Mouse (Mus musculus) heart, embryonic 14.5 days (tissue): ENCODE measurements around the gene Rnf208. TPM values are rescaled to one million over a fixed set of nuclear protein-coding genes. Genes with fewer than 3 reads are reported as not detected.
A peak's percentile ranks its signal among the peaks of the same experiment; 100 is the strongest.

ENCODE experiments used
- ATAC-seq: fragments of 200-750 bp; cut with Nextera tagmentation; 2 replicates; pipeline ENCODE4 v1.8.0; 2017; ENCODE audit warnings: low read depth, moderate TSS enrichment; ENCODE audit not compliant: insufficient number of reproducible peaks, insufficient read depth, low FRiP score
- H3K27ac ChIP-seq, 2 experiments: fragments of 200-500 bp in 1 of 2; fragments of 300-500 bp in 1 of 2; sonication (generic) in 1 of 2; replicated peaks in 1 of 2; 2 replicates each; pipeline ENCODE4 v1.5.1; 2012 to 2014; ENCODE audit warnings: low read depth in 2 of 2, low read length in 2 of 2, control low read depth in 1 of 2, mild to moderate bottlenecking in 1 of 2, mixed read lengths in 1 of 2; ENCODE audit not compliant: control insufficient read depth in 1 of 2, insufficient read depth in 1 of 2
- H3K27me3 ChIP-seq: fragments of 300-500 bp; sonication (generic); 2 replicates; pipeline ENCODE4 v1.6.1; 2014; ENCODE audit warnings: mild to moderate bottlenecking, low read length, control low read depth; ENCODE audit not compliant: control insufficient read depth, insufficient read depth
- H3K36me3 ChIP-seq: fragments of 300-500 bp; sonication (generic); 2 replicates; pipeline ENCODE4 v1.6.1; 2014; ENCODE audit warnings: mild to moderate bottlenecking, control low read depth, low read length, mixed read lengths; ENCODE audit not compliant: control insufficient read depth, insufficient read depth
- H3K4me1 ChIP-seq, 2 experiments: fragments of 200-500 bp in 1 of 2; fragments of 300-500 bp in 1 of 2; sonication (generic) in 1 of 2; 2 replicates each; pipeline ENCODE4 v1.6.1; 2012 to 2014; ENCODE audit warnings: low read length in 2 of 2, control low read depth in 1 of 2, mixed read lengths in 1 of 2; ENCODE audit not compliant: control insufficient read depth in 2 of 2, insufficient read depth in 2 of 2
- H3K4me2 ChIP-seq: fragments of 300-500 bp; sonication (generic); 2 replicates; pipeline ENCODE4 v1.6.1; 2014; ENCODE audit warnings: mild to moderate bottlenecking, low read length
- H3K4me3 ChIP-seq, 2 experiments: fragments of 200-500 bp in 1 of 2; fragments of 300-500 bp in 1 of 2; sonication (generic) in 1 of 2; 2 replicates each; pipeline ENCODE4 v1.5.1; 2012 to 2014; ENCODE audit warnings: low read length in 2 of 2, mild to moderate bottlenecking in 2 of 2, control low read depth in 1 of 2, low read depth in 1 of 2, moderate library complexity in 1 of 2; ENCODE audit not compliant: control insufficient read depth in 1 of 2, insufficient read depth in 1 of 2
- H3K9ac ChIP-seq: fragments of 300-500 bp; sonication (generic); 2 replicates; pipeline ENCODE4 v1.6.1; 2014; ENCODE audit warnings: mild to moderate bottlenecking, low read length
- H3K9me3 ChIP-seq: fragments of 300-500 bp; sonication (generic); 2 replicates; pipeline ENCODE4 v1.6.1; 2016; ENCODE audit warnings: low read length, control low read depth; ENCODE audit not compliant: control insufficient read depth
- WGBS: fragments of 180-500 bp; shearing (Covaris S2); extraction: QIAGEN DNeasy Blood & Tissue Kit; methylation state at CpG from one replicate; pipeline ENCODE4 v1.1.7; 2014; 5-methylcytosine and 5-hydroxymethylcytosine counted together
- polyA plus RNA-seq: library from polyadenylated mRNA; unstranded; fragments of >200 nt; fragmentation: Nextera tagmentation; extraction: Ambion mirVana; gene quantifications from 2 replicates; pipeline ENCODE4 v1.2.1, GENCODE M21; 2014

Rnf208 gene
- polyA plus RNA-seq, 1 experiment from 2014 or later = 8.0 TPM

DNA sequence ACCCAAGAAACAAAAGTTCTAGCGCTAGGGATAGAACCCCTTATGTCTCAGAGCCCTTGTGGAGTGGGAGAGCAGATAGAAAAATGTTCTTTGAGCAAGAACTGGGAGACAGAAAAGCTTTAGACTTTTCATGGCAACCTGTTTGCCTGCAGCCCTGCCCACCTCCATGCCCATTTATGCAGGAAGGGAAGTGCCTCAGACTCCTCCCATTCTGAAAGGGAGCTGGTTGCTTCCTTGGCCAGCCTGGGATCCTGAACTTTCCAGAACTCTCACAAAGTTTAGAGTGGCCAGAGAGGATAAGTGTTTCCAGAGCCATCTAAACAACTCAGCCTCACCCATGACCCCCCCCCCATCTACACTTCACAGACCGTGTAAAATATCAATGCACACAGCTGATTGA, 44.9 kb upstream of the Rnf208 start:
- 24% methylated on average over 2 of the region's 2 CpGs for WGBS
- Histone ChIP-seq H3K36me3 (peaks cover 41% of the 10 kb centered on the region), H3K9ac (no peak overlapping the region), H3K4me1 (peaks cover 9 to 26% of the 10 kb centered on the region in 2 experiments; a peak in 3 of 4 replicates), H3K9me3 (no peaks in the 10 kb centered on the region), H3K27me3 (peaks cover 5% of the 10 kb centered on the region), H3K4me3 (no peak overlapping the region), H3K27ac (peak overlapping the region; percentile 75 to 82), H3K4me2 (peak overlapping the region; percentile 72)
- no peak for ATAC-seq

DNA sequence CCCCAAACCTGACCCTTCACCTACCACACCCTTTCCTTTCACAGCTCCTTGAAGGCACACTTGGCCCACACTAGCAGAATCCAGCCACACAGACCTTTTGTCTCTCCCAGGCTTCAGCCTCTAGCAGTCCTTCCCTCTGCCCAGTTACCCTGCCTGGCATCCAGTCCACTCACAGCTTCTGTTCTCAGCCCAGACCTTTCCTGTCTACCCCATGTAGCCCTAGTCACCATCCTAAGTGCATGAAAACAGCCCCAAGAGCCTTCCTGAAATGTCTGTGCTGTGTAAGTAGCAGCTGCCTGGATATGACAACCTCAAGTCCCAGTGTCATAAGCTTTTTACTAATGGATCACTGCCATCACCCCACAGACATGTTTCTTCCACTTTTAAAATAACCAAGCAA, 44.1 kb upstream of the Rnf208 start:
- no peak overlapping the region for H3K9ac ChIP-seq
- H3K9me3 ChIP-seq = no peaks in the 10 kb centered on the region
- H3K27me3 ChIP-seq = peaks cover 5% of the 10 kb centered on the region
- H3K36me3 ChIP-seq = peaks cover 48% of the 10 kb centered on the region
- peak overlapping the region; percentile 36 to 82 for H3K27ac ChIP-seq
- no peak overlapping the region for H3K4me3 ChIP-seq
- no peak overlapping the region for H3K4me2 ChIP-seq
- H3K4me1 ChIP-seq = peaks cover 9 to 26% of the 10 kb centered on the region in 2 experiments; a peak in 3 of 4 replicates
- ATAC-seq = no peak

DNA sequence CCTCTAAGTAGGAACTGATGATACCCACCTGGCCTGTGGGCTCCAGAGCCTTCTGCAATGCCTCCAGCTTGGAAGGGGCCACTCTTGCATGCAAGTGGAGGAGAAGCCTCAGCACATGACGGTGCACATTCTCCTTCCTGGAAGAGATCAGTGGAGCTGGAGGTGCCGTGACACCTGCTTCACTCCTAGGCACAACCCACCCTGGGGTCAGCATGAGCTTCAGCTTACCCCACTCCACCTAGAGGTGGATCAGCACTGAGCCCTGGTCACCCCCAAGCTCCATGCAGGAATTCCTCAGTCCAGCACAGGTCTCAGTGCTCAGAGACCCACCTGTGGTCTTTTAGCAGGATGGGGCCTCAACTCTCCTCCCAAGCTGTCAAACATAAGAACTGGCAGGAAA, 41.4 kb upstream of the Rnf208 start:
- Histone ChIP-seq H3K36me3 (peaks cover 75% of the 10 kb centered on the region), H3K4me1 (peaks cover 6 to 13% of the 10 kb centered on the region in 2 experiments; a peak in 3 of 4 replicates), H3K27ac (no peak overlapping the region), H3K9me3 (no peaks in the 10 kb centered on the region), H3K4me2 (no peak overlapping the region), H3K9ac (no peak overlapping the region), H3K4me3 (no peak overlapping the region), H3K27me3 (no peaks in the 10 kb centered on the region; the same call in 1 of the 2 replicates)
- WGBS = 90% methylated on average over 2 of the region's 2 CpGs
- no peak for ATAC-seq

DNA sequence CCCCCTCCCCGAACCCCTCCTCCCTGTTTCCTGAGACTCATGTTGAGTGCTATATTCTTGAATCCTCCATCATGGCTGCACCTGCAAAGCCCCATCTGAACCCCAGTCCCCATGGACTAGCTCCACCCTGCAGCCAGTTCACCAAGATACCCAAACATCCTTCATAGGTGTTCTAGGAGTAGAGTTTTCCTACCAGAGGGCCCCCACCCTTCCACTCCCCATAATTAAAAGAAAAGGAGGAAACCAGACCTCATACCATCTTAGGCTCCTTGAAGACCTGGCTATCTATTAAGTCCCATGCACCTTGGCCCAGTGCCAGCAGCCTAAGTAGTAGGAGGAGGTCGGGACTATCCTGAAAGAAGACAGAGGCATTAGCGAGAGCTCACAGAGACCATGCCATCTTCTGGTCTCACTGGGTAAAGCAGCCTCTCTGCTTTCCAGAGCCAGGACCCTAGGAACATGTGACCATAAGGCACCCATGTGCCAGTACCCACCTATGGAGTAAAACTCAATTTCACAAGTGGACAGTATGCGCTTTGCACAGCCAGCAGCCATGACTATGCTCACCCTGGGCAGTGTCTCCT, 38.3 kb upstream of the Rnf208 start:
- 58% methylated on average over 4 of the region's 4 CpGs for WGBS
- no peak overlapping the region for H3K4me3 ChIP-seq
- peaks cover 98% of the 10 kb centered on the region for H3K36me3 ChIP-seq
- H3K4me2 ChIP-seq = no peak overlapping the region
- no peaks in the 10 kb centered on the region for H3K27me3 ChIP-seq
- no peak overlapping the region for H3K9ac ChIP-seq
- no peaks in the 10 kb centered on the region; a peak in 1 of 4 replicates for H3K4me1 ChIP-seq
- no peak overlapping the region for H3K27ac ChIP-seq
- no peak for ATAC-seq
- no peaks in the 10 kb centered on the region for H3K9me3 ChIP-seq

DNA sequence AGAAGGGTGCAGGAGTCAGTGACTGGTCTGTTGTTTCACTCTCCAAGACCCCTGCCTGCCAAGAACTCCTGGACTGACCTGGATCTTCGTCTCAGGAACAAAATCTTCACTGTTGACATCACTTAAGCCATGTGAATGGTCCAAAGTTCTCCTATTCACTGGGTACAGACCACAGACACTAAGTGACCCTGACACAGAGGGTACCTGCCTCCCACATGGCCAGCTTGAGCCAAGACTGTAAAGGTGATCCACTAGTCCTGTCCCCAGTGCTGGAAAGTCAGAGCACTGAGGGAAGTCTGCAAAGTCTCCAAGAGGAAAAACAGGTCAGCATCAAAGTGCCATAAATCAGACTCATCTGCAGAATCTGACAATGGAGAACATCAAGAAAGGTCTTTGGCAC, 34.5 kb upstream of the Rnf208 start:
- Histone ChIP-seq H3K27me3 (no peaks in the 10 kb centered on the region), H3K36me3 (peaks cover 71% of the 10 kb centered on the region)
- 68% methylated on average over 1 of the region's 1 CpGs for WGBS

DNA sequence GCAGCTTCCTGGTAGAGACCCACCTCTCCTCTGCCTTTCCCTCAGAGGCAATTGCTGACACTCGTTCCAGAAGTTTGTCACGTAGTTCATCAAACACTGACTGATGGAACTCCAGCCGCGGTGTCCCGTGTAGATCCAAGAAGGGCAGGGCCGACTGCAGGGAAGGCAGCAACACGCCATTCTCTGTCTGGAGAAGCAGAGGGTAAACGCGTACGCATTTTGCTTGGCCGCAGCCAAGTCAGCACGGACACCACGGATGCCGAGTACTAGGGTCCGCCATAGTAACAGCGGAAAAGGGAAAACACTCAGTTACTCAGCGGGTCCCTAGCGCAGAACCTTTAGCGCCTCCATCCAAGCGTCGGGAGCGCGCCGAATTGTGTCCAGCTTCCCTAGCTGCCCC, 31.4 kb upstream of the Rnf208 start:
- H3K27me3 ChIP-seq = 0 out of 2 replicates have a peak, but pooled peaks cover 3% of the 10 kb centered on the region
- peak overlapping the region; percentile 92 for H3K9ac ChIP-seq
- peak overlapping the region; percentile 74 for H3K4me2 ChIP-seq
- H3K4me1 ChIP-seq = peaks cover 5 to 16% of the 10 kb centered on the region in 2 experiments
- peak; percentile 10; the same call in 1 of the 2 replicates for ATAC-seq
- peaks cover 40% of the 10 kb centered on the region for H3K36me3 ChIP-seq
- no peaks in the 10 kb centered on the region for H3K9me3 ChIP-seq
- peak overlapping the region; percentile 73 to 84 for H3K27ac ChIP-seq
- peak overlapping the region; percentile 86 to 87 for H3K4me3 ChIP-seq
- under 1% methylated on average over 24 of the region's 24 CpGs for WGBS

More for the DNA sequence above, 34.5 kb upstream of the Rnf208 start:
- ATAC-seq = no peak
- Histone ChIP-seq H3K4me2 (no peak overlapping the region), H3K4me3 (no peak overlapping the region), H3K4me1 (peaks cover 5 to 16% of the 10 kb centered on the region in 2 experiments), H3K9me3 (no peaks in the 10 kb centered on the region), H3K9ac (no peak overlapping the region), H3K27ac (no peak overlapping the region)

DNA sequence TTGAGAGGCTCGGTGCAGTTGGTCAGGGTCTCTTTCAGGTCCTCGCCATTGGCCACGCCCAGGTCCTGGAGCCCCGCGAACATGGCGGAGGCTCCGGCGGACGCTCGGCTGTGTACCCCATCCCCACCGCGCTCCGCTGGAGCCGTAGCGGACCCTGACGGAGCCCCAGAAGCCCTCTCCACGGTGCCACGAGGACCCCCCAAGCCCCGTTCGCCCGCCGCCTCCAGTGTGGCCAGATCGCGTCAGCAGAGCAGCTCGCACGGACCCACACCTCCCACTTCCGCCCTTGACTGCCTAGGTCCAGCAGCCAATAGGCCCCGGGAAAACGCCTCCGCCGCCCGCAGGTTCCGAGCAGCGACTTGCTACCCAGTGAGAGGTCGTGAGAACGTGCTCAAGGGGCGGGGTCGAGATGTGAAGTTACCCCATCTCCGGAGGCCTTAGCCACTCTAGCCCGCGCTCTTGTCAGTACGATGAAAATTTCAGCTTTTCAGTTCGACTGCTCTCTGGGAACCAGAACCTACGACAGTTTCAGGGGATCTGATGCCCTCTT, 30.9 kb upstream of the Rnf208 start, which contains the start of gene Nelfb:
Nelfb (minus strand) TSS at position 369 of the 550 bp plus-strand sequence.
- ATAC-seq = peak; percentile 85
- H3K27me3 ChIP-seq = 0 out of 2 replicates have a peak, but pooled peaks cover 3% of the 10 kb centered on the region
- H3K4me3 ChIP-seq = peak within 1 kb of the TSS; percentile 86 to 87
- peaks cover 35% of the 10 kb centered on the region for H3K36me3 ChIP-seq
- H3K9me3 ChIP-seq = no peaks in the 10 kb centered on the region
- H3K9ac ChIP-seq = peak within 1 kb of the TSS; percentile 92
- H3K4me1 ChIP-seq = peaks cover 5 to 16% of the 10 kb centered on the region in 2 experiments
- peak within 1 kb of the TSS; percentile 74 for H3K4me2 ChIP-seq
- peak within 1 kb of the TSS; percentile 73 to 84 for H3K27ac ChIP-seq
- 1% methylated on average over 44 of the region's 44 CpGs for WGBS
